Mouse (Mus musculus) kidney, embryonic 14.5 days (tissue): Measurements from ENCODE around the gene Igsf3. TPM values are rescaled to one million over a fixed set of nuclear protein-coding genes. Genes with fewer than 3 reads are reported as not detected.

Experiments used
- ATAC-seq: fragments of 200-750 bp; cut with Nextera tagmentation; 2 replicates; pipeline ENCODE4 v1.8.0; 2017; ENCODE audit warnings: moderate number of reproducible peaks, mild to moderate bottlenecking, moderate TSS enrichment, moderate library complexity; ENCODE audit not compliant: low FRiP score, low TSS enrichment
- H3K27ac ChIP-seq: fragments of 300-500 bp; sonication (generic); 2 replicates; pipeline ENCODE4 v1.5.1; 2014; ENCODE audit warnings: low read depth, mild to moderate bottlenecking, low read length, moderate library complexity, mixed read lengths
- H3K27me3 ChIP-seq: fragments of 300-500 bp; sonication (generic); 2 replicates; pipeline ENCODE4 v1.6.1; 2014; ENCODE audit warnings: mild to moderate bottlenecking, low read length; ENCODE audit not compliant: control insufficient read depth, insufficient read depth
- H3K36me3 ChIP-seq: fragments of 300-500 bp; sonication (generic); 2 replicates; pipeline ENCODE4 v1.6.1; 2014; ENCODE audit warnings: low read length, mixed read lengths; ENCODE audit not compliant: control insufficient read depth, insufficient read depth
- H3K4me1 ChIP-seq: fragments of 300-500 bp; sonication (generic); 2 replicates; pipeline ENCODE4 v1.6.1; 2014; ENCODE audit warnings: low read length, mixed read lengths; ENCODE audit not compliant: control insufficient read depth, insufficient read depth
- H3K4me2 ChIP-seq: fragments of 300-500 bp; sonication (generic); replicated peaks from 2 replicates; pipeline ENCODE4 v1.6.1; 2014; ENCODE audit warnings: low read depth, mild to moderate bottlenecking, low read length
- H3K4me3 ChIP-seq: fragments of 300-500 bp; sonication (generic); 2 replicates; pipeline ENCODE4 v1.5.1; 2014; ENCODE audit warnings: mild to moderate bottlenecking, low read length
- H3K9ac ChIP-seq: fragments of 300-500 bp; sonication (generic); 2 replicates; pipeline ENCODE4 v1.6.1; 2014; ENCODE audit warnings: low read depth, mild to moderate bottlenecking, low read length, moderate library complexity
- H3K9me3 ChIP-seq: fragments of 300-500 bp; sonication (generic); 2 replicates; pipeline ENCODE4 v1.6.1; 2016; ENCODE audit warnings: low read length; ENCODE audit not compliant: control insufficient read depth
- WGBS: fragments of 180-500 bp; shearing (Covaris S2); extraction: QIAGEN DNeasy Blood & Tissue Kit; methylation state at CpG from one replicate; pipeline ENCODE4 v1.1.7; 2014; 5-methylcytosine and 5-hydroxymethylcytosine counted together
- polyA plus RNA-seq: library from polyadenylated mRNA; unstranded; fragments of >200 nt; fragmentation: Nextera tagmentation; extraction: Ambion mirVana; gene quantifications from 2 replicates; pipeline ENCODE4 v1.2.1, GENCODE M21; 2014

Igsf3 gene
- polyA plus RNA-seq, 1 experiment from 2014 or later, result 15.1 TPM

GRCm38 (mm10) chr3:101418740-101419652 is 42.1 kb downstream of the Igsf3 start:
- H3K4me2 ChIP-seq, result no peak overlapping the region
- H3K36me3 ChIP-seq, result no peaks in the 10 kb centered on the region
- WGBS, result 36% methylated on average over 18 of the region's 18 CpGs

GRCm38 (mm10) chr3:101419653-101419994 is 42.7 kb downstream of the Igsf3 start:
- Histone ChIP-seq H3K4me1 (peaks cover 12% of the 10 kb centered on the region; the same call in 1 of the 2 replicates), H3K27ac (no peak overlapping the region), H3K27me3 (no peaks in the 10 kb centered on the region), H3K4me3 (no peak overlapping the region), H3K4me2 (no peak overlapping the region), H3K36me3 (no peaks in the 10 kb centered on the region), H3K9ac (no peak overlapping the region), H3K9me3 (no peaks in the 10 kb centered on the region)
- no peak for ATAC-seq
- WGBS, result 35% methylated on average over 10 of the region's 10 CpGs

More at GRCm38 (mm10) chr3:101418740-101419652, 42.1 kb downstream of the Igsf3 start:
- Histone ChIP-seq H3K27ac (no peak overlapping the region), H3K9ac (no peak overlapping the region), H3K4me3 (no peak overlapping the region), H3K27me3 (no peaks in the 10 kb centered on the region), H3K9me3 (no peaks in the 10 kb centered on the region), H3K4me1 (peaks cover 12% of the 10 kb centered on the region; the same call in 1 of the 2 replicates)
- no peak for ATAC-seq

DNA sequence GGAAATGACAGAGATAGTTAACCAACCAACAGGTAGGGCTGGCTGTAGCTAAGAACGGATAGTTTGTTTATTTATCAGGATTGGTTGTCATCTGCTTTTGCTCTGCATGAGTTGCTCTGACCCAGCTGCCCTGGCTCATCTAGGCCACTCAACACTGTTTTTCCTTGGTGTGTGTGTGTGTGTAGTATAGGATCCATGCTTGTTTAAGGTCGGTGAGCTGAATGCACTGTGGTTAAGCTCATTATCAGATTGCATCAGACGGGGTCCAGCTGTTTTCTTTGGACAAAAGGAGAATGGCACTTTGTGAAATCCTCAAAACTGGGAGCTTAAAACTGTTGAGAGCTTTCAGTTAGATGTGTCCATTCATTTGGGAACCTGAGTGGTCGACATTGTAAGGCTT is 46.3 kb downstream of the Igsf3 start:
- Histone ChIP-seq H3K4me3 (no peak overlapping the region), H3K27me3 (no peaks in the 10 kb centered on the region), H3K4me2 (no peak overlapping the region), H3K9me3 (no peaks in the 10 kb centered on the region), H3K4me1 (peaks cover 12% of the 10 kb centered on the region; the same call in 1 of the 2 replicates), H3K36me3 (peaks cover 8% of the 10 kb centered on the region; the same call in 1 of the 2 replicates), H3K9ac (no peak overlapping the region), H3K27ac (no peak overlapping the region)
- no peak for ATAC-seq
- WGBS, result 26% methylated on average over 4 of the region's 4 CpGs

- H3K27ac ChIP-seq, result no peak overlapping the region
- no peaks in the 10 kb centered on the region for H3K9me3 ChIP-seq
- H3K4me1 ChIP-seq, result peaks cover 6% of the 10 kb centered on the region; the same call in 1 of the 2 replicates
- H3K4me3 ChIP-seq, result no peak overlapping the region
- no peak for ATAC-seq
- H3K27me3 ChIP-seq, result no peaks in the 10 kb centered on the region
- no peak overlapping the region for H3K4me2 ChIP-seq
- peaks cover 8% of the 10 kb centered on the region; the same call in 1 of the 2 replicates for H3K36me3 ChIP-seq
- WGBS, result 57% methylated on average over 10 of the region's 10 CpGs
- no peak overlapping the region for H3K9ac ChIP-seq
Observed at GRCm38 (mm10) chr3:101424295-101424885, 47.5 kb downstream of the Igsf3 start.

GRCm38 (mm10) chr3:101429982-101430754 is 53.3 kb downstream of the Igsf3 start:
- Histone ChIP-seq H3K27ac (no peak overlapping the region), H3K36me3 (peaks cover 15% of the 10 kb centered on the region; the same call in 1 of the 2 replicates), H3K9ac (no peak overlapping the region)

GRCm38 (mm10) chr3:101430755-101431115 is 53.9 kb downstream of the Igsf3 start:
- no peaks in the 10 kb centered on the region for H3K27me3 ChIP-seq
- no peak for ATAC-seq
- H3K4me1 ChIP-seq, result 0 out of 2 replicates have a peak, but pooled peaks cover 2% of the 10 kb centered on the region
- H3K4me3 ChIP-seq, result no peak overlapping the region
- H3K9me3 ChIP-seq, result no peaks in the 10 kb centered on the region
- H3K4me2 ChIP-seq, result no peak overlapping the region
- 85% methylated on average over 2 of the region's 2 CpGs for WGBS
- no peak overlapping the region for H3K9ac ChIP-seq
- H3K36me3 ChIP-seq, result peaks cover 15% of the 10 kb centered on the region; the same call in 1 of the 2 replicates
- no peak overlapping the region for H3K27ac ChIP-seq

More at GRCm38 (mm10) chr3:101429982-101430754, 53.3 kb downstream of the Igsf3 start:
- 69% methylated on average over 8 of the region's 8 CpGs for WGBS
- H3K4me1 ChIP-seq, result 0 out of 2 replicates have a peak, but pooled peaks cover 2% of the 10 kb centered on the region
- no peak overlapping the region for H3K4me3 ChIP-seq
- no peak overlapping the region for H3K4me2 ChIP-seq
- no peaks in the 10 kb centered on the region for H3K9me3 ChIP-seq
- ATAC-seq, result 0 out of 2 replicates have a peak, but pooled peaks have one; percentile 43
- H3K27me3 ChIP-seq, result no peaks in the 10 kb centered on the region

DNA sequence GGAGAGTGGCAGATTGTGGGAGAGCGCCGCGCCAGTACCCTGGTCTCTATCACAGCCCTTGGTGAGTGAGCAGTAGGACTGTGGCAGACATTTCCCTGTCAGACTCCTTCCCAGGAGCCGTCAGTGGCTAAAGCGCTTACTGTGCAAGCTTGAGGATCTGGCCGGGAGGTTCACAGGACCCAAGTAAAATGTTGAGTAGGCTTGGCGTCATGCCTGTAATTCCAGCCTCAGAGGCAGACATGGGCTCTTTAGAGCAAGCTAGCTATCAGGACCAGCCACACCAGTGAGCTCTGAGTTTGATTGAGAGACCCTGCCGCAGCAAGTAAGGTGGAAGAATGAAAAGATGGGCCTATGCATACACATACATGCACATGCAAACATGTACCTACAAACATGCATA is 58.8 kb downstream of the Igsf3 start:
- Histone ChIP-seq H3K9me3 (no peaks in the 10 kb centered on the region), H3K36me3 (peaks cover 18% of the 10 kb centered on the region; the same call in 1 of the 2 replicates), H3K9ac (no peak overlapping the region), H3K27me3 (no peaks in the 10 kb centered on the region), H3K4me3 (no peak overlapping the region), H3K27ac (no peak overlapping the region), H3K4me1 (0 out of 2 replicates have a peak, but pooled peaks cover 6% of the 10 kb centered on the region), H3K4me2 (no peak overlapping the region)
- no peak for ATAC-seq
- 88% methylated on average over 8 of the region's 8 CpGs for WGBS

DNA sequence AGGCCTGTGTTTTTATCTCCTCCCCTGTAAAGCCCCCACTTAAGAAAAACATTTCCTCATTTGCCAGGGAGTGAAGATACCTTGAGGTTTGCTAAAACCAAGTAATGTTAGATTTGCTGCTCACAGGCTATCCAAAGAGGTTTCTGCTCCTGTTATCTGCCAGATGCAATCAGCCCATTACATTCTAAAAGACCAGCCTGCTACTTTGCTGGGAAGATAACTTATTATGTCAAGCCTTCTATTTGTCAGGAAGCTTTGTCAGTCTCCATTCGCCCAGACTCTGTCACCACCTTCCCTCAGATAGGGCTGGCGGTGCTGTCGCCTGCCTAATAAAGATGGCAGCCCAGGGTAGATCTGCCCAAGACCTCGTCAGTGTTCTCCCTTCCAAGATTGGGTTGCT is 59.6 kb downstream of the Igsf3 start:
- ATAC-seq, result no peak
- Histone ChIP-seq H3K9me3 (no peaks in the 10 kb centered on the region), H3K27ac (no peak overlapping the region), H3K27me3 (no peaks in the 10 kb centered on the region), H3K4me3 (no peak overlapping the region), H3K4me1 (0 out of 2 replicates have a peak, but pooled peaks cover 6% of the 10 kb centered on the region), H3K36me3 (peaks cover 16% of the 10 kb centered on the region; the same call in 1 of the 2 replicates), H3K9ac (no peak overlapping the region), H3K4me2 (no peak overlapping the region)
- WGBS, result 73% methylated on average over 4 of the region's 4 CpGs
